Mouse (Mus musculus) stomach, embryonic 14.5 days (tissue): ENCODE results near the gene Ttll5. TPM values are rescaled to one million over a fixed set of nuclear protein-coding genes. Genes with fewer than 3 reads are reported as not detected.

Experiments used
- ATAC-seq: fragments of 200-750 bp; cut with Nextera tagmentation; 2 replicates; pipeline ENCODE4 v1.8.0; 2017; ENCODE audit warnings: low read depth, moderate TSS enrichment; ENCODE audit not compliant: insufficient number of reproducible peaks, insufficient read depth, low FRiP score
- H3K27ac ChIP-seq: fragments of 300-500 bp; sonication (generic); 2 replicates; pipeline ENCODE4 v1.5.1; 2014; ENCODE audit warnings: mild to moderate bottlenecking, low read length, moderate library complexity, mixed read lengths
- H3K27me3 ChIP-seq: fragments of 300-500 bp; sonication (generic); 2 replicates; pipeline ENCODE4 v1.6.1; 2014; ENCODE audit warnings: low read length, control low read depth, mixed read lengths; ENCODE audit not compliant: control insufficient read depth, insufficient read depth
- H3K36me3 ChIP-seq: fragments of 300-500 bp; sonication (generic); 2 replicates; pipeline ENCODE4 v1.6.1; 2014; ENCODE audit warnings: mild to moderate bottlenecking, control low read depth, low read length, moderate library complexity, mixed read lengths; ENCODE audit not compliant: control insufficient read depth, insufficient read depth
- H3K4me1 ChIP-seq: fragments of 300-500 bp; sonication (generic); 2 replicates; pipeline ENCODE4 v1.6.1; 2014; ENCODE audit warnings: low read length, control low read depth, mixed read lengths; ENCODE audit not compliant: control insufficient read depth, insufficient read depth
- H3K4me2 ChIP-seq: fragments of 300-500 bp; sonication (generic); replicated peaks from 2 replicates; pipeline ENCODE4 v1.6.1; 2014; ENCODE audit warnings: low read depth, low read length, control low read depth
- H3K4me3 ChIP-seq: fragments of 300-500 bp; sonication (generic); 2 replicates; pipeline ENCODE4 v1.5.1; 2014; ENCODE audit warnings: low read depth, low read length, control low read depth
- H3K9ac ChIP-seq: fragments of 300-500 bp; sonication (generic); replicated peaks from 2 replicates; pipeline ENCODE4 v1.6.1; 2014; ENCODE audit warnings: low read depth, mild to moderate bottlenecking, control low read depth, low read length, moderate library complexity, mixed read lengths
- H3K9me3 ChIP-seq: fragments of 300-500 bp; sonication (generic); 2 replicates; pipeline ENCODE4 v1.6.1; 2016; ENCODE audit warnings: low read depth, low read length, control low read depth; ENCODE audit not compliant: control insufficient read depth
- WGBS: fragments of 180-500 bp; shearing (Covaris S2); extraction: QIAGEN DNeasy Blood & Tissue Kit; methylation state at CpG from one replicate; pipeline ENCODE4 v1.1.7; 2014; 5-methylcytosine and 5-hydroxymethylcytosine counted together
- polyA plus RNA-seq: library from polyadenylated mRNA; unstranded; fragments of >200 nt; fragmentation: Nextera tagmentation; extraction: Ambion mirVana; gene quantifications from 2 replicates; pipeline ENCODE4 v1.2.1, GENCODE M21; 2014

Ttll5 gene
- polyA plus RNA-seq, 1 experiment from 2014 or later = 17.7 TPM

GRCm38 (mm10) chr12:85986024-85986423 lies 161.6 kb downstream of the Ttll5 start:
- Histone ChIP-seq H3K9ac (no peak overlapping the region), H3K9me3 (no peaks in the 10 kb centered on the region), H3K4me1 (peaks cover 7% of the 10 kb centered on the region; the same call in 1 of the 2 replicates), H3K4me3 (no peak overlapping the region), H3K27ac (no peak overlapping the region), H3K27me3 (no peaks in the 10 kb centered on the region), H3K36me3 (no peaks in the 10 kb centered on the region), H3K4me2 (no peak overlapping the region)
- no peak for ATAC-seq
- 69% methylated on average over 7 of the region's 7 CpGs for WGBS

GRCm38 (mm10) chr12:85986540-85987443 lies 162.3 kb downstream of the Ttll5 start:
- H3K36me3 ChIP-seq = no peaks in the 10 kb centered on the region
- no peak overlapping the region for H3K4me2 ChIP-seq
- peaks cover 7% of the 10 kb centered on the region; the same call in 1 of the 2 replicates for H3K4me1 ChIP-seq
- 42% methylated on average over 13 of the region's 13 CpGs for WGBS
- H3K9me3 ChIP-seq = no peaks in the 10 kb centered on the region
- no peaks in the 10 kb centered on the region for H3K27me3 ChIP-seq
- no peak for ATAC-seq
- H3K9ac ChIP-seq = no peak overlapping the region
- H3K4me3 ChIP-seq = no peak overlapping the region
- H3K27ac ChIP-seq = no peak overlapping the region

GRCm38 (mm10) chr12:85987444-85987889 lies 163.0 kb downstream of the Ttll5 start:
- Histone ChIP-seq H3K4me1 (peaks cover 7% of the 10 kb centered on the region; the same call in 1 of the 2 replicates), H3K27ac (no peak overlapping the region), H3K27me3 (no peaks in the 10 kb centered on the region), H3K9me3 (no peaks in the 10 kb centered on the region), H3K4me2 (no peak overlapping the region), H3K4me3 (no peak overlapping the region), H3K9ac (no peak overlapping the region), H3K36me3 (no peaks in the 10 kb centered on the region)
- 80% methylated on average over 5 of the region's 5 CpGs for WGBS
- no peak for ATAC-seq

- ATAC-seq = no peak
- Histone ChIP-seq H3K27me3 (no peaks in the 10 kb centered on the region), H3K36me3 (no peaks in the 10 kb centered on the region), H3K9ac (no peak overlapping the region), H3K9me3 (no peaks in the 10 kb centered on the region), H3K4me3 (no peak overlapping the region), H3K27ac (no peak overlapping the region), H3K4me2 (no peak overlapping the region), H3K4me1 (peaks cover 7% of the 10 kb centered on the region; the same call in 1 of the 2 replicates)
- 94% methylated on average over 4 of the region's 4 CpGs for WGBS
These were observed 163.7 kb downstream of the Ttll5 start for GRCm38 (mm10) chr12:85988121-85988520.

GRCm38 (mm10) chr12:85988818-85989377 lies 164.4 kb downstream of the Ttll5 start:
- H3K4me3 ChIP-seq = no peak overlapping the region
- H3K9me3 ChIP-seq = no peaks in the 10 kb centered on the region
- H3K4me1 ChIP-seq = peaks cover 7% of the 10 kb centered on the region; the same call in 1 of the 2 replicates
- H3K27me3 ChIP-seq = no peaks in the 10 kb centered on the region
- H3K27ac ChIP-seq = no peak overlapping the region
- H3K9ac ChIP-seq = no peak overlapping the region
- H3K36me3 ChIP-seq = no peaks in the 10 kb centered on the region
- ATAC-seq = no peak
- H3K4me2 ChIP-seq = no peak overlapping the region
- WGBS = 59% methylated on average over 4 of the region's 4 CpGs

- no peak for ATAC-seq
- no peaks in the 10 kb centered on the region; the same call in 1 of the 2 replicates for H3K36me3 ChIP-seq
- H3K9ac ChIP-seq = no peak overlapping the region
- no peak overlapping the region for H3K27ac ChIP-seq
- no peaks in the 10 kb centered on the region for H3K27me3 ChIP-seq
- 63% methylated on average over 7 of the region's 7 CpGs for WGBS
- no peak overlapping the region for H3K4me2 ChIP-seq
- H3K9me3 ChIP-seq = no peaks in the 10 kb centered on the region
- no peaks in the 10 kb centered on the region for H3K4me1 ChIP-seq
- H3K4me3 ChIP-seq = no peak overlapping the region
These were observed 167.8 kb downstream of the Ttll5 start for GRCm38 (mm10) chr12:85992013-85992837.

- no peak overlapping the region for H3K9ac ChIP-seq
- H3K4me1 ChIP-seq = no peaks in the 10 kb centered on the region
- no peak overlapping the region for H3K4me3 ChIP-seq
- no peak overlapping the region for H3K27ac ChIP-seq
- 79% methylated on average over 2 of the region's 2 CpGs for WGBS
- ATAC-seq = no peak
- no peaks in the 10 kb centered on the region; the same call in 1 of the 2 replicates for H3K36me3 ChIP-seq
- H3K9me3 ChIP-seq = no peaks in the 10 kb centered on the region
- no peak overlapping the region for H3K4me2 ChIP-seq
- H3K27me3 ChIP-seq = no peaks in the 10 kb centered on the region
These were observed 168.4 kb downstream of the Ttll5 start for GRCm38 (mm10) chr12:85992838-85993234.

- Histone ChIP-seq H3K9ac (no peak overlapping the region), H3K36me3 (no peaks in the 10 kb centered on the region; the same call in 1 of the 2 replicates), H3K27me3 (no peaks in the 10 kb centered on the region), H3K4me1 (no peaks in the 10 kb centered on the region), H3K4me2 (no peak overlapping the region), H3K4me3 (no peak overlapping the region), H3K9me3 (no peaks in the 10 kb centered on the region), H3K27ac (no peak overlapping the region)
- 70% methylated on average over 5 of the region's 5 CpGs for whole genome bisulfite sequencing
- no peak for ATAC-seq
These were observed 169.4 kb downstream of the Ttll5 start for GRCm38 (mm10) chr12:85993790-85994360.
